Mouse (Mus musculus) gastrocnemius, postnatal 25 days (tissue): ENCODE data around the gene Ccdc134. TPM values are rescaled to one million over a fixed set of nuclear protein-coding genes. Genes with fewer than 3 reads are reported as not detected.
A peak's percentile ranks its signal among the peaks of the same experiment; 100 is the strongest.
"Not testable (repeated sequence)": the region's sequence is repeated elsewhere in the genome, so short reads cannot be mapped to it uniquely, and the experiment has no call there.

Experiments used
- DNase-seq: peaks from one replicate; pipeline ENCODE4 v3.0.0; 2022
- long read RNA-seq, 2 experiments: library from polyadenylated mRNA; stranded (forward); transcript quantifications; one replicate each; pipeline ENCODE4 v2.0.0; 2021
- total RNA-seq, 2 experiments: library from RNA; stranded (reverse); gene quantifications; 1 replicate in 1 of 2; 2 replicates in 1 of 2; pipeline ENCODE4 v1.2.3; 2021

Gene Ccdc134
- 10 to 100 TPM in 1 of 2 experiments, 1 to 10 TPM in 1; 8.0 to 16.5 TPM for total RNA-seq
- long read RNA-seq, experiment 1, transcript Ccdc134-201 (7 exons, 2,046 nt), result major isoform, 23 of 28 reads
- long read RNA-seq, experiment 1, partial matches to known transcripts, result 0 of 28 reads
- long read RNA-seq, experiment 1, other reads (novel, unspliced or antisense), result 4 of 28 reads
- long read RNA-seq, experiment 2, transcript Ccdc134-201 (7 exons, 2,046 nt), result major isoform, 9 of 13 reads
- long read RNA-seq, experiment 2, partial matches to known transcripts, result 1 of 13 reads
- long read RNA-seq, experiment 2, other reads (novel, unspliced or antisense), result 3 of 13 reads

GRCm38 (mm10) chr15:82127426-82128374, at the start of gene Ccdc134:
Ccdc134 (plus strand) TSS chr15:82127922.
- DNase-seq, result peak; percentile 97

DNA sequence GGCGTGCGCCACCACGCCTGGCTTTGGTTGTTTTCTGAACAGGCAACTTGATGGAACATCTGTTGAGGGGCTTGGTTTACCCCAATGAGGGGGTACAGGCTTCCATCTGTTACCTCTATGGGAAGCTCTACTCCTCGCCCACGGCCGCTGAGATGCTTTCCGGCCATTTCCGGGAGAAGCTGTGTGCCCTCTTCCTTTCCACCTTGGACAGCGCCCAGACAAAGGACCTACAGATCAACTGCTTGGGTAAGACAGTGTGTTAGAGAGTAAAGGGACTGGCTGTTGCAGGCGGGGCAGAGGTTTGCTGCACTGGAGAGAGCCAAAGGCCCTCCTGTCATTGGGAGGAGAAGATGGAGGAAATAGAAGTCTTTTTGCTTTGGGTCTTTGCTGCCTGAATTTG, 47.8 kb upstream of the Ccdc134 start:
- no peak for DNase-seq

DNA sequence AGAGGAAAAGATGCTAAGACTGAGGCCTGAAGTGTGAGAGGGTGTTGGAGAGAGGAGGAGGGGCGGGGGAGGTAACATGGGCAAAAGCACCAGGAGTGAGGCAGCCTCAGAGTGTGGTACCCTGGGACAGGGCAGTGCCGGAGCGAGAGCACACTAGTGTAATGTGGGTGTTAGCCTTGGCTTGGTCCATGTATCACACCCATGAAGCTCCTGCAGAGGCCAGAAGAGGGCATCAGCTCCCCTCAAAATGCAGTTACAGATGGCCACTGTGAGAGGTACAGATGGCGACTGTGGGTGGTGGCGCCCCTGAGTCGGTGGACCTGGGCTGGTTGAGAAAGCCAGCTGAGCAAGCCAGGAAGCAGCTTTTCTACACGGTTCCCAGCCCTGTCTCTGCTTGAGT, 46.6 kb upstream of the Ccdc134 start:
- peak; percentile 20 for DNase-seq

DNA sequence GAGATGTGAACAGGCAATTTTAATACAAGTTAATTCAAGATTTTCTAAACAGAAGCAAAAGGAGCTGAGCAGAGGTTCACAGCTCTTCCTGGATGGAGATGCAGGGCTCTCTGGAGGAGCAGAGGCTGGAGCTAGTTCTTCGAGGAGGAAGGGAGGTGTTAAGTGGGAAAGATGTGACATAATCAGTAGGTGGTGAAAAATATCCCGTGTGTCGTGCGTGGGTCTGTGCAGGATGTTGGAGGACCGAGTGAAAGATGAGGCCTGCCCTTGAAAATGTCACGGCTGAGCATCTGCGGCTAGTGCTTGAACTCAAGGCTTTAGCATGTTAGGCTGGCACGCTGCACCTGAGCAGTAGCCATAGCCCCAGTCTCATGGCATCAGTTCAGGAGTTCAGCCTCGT, 42.1 kb upstream of the Ccdc134 start:
- no peak for DNase-seq

DNA sequence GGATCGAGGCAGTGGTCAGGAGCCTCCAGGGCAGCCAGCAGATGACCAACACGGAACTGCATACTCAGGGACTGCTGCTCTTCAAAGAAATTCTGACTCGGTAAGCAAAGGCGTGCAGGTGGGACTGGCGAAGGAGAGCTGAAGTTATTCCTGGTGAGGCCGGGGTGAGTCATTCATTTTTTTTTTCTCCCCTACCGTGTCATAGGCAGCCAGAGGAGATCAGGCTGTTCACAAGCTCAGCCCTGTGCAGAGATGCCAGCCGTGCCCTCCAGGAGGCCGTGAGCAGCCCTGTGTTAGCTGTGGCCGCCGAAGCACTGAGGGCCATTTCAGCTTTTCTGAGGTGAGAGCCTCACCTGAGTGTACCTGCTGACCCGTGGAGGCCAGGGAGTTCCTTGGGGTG, 41.6 kb upstream of the Ccdc134 start:
- no peak for DNase-seq

DNA sequence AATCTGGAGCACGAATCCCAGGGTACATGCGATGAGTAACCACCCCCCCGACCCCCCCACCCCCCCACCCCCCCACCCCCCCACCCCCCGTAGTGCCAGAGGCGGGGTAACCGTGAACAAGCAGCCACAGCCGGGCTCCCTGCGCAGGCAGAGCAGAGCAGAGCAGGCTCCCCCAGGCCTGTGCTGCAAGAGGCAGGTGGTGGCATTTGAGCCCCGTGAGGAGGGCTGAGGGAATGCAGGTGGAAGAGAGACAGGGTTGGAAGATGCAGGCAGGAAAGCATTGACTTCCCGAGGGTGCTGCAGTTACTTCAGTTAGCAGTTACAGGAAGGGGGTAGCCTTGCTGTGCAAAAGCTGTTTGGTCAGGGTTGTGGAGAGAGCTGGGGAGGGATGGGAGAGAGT, 40.5 kb upstream of the Ccdc134 start:
- no peak for DNase-seq

DNA sequence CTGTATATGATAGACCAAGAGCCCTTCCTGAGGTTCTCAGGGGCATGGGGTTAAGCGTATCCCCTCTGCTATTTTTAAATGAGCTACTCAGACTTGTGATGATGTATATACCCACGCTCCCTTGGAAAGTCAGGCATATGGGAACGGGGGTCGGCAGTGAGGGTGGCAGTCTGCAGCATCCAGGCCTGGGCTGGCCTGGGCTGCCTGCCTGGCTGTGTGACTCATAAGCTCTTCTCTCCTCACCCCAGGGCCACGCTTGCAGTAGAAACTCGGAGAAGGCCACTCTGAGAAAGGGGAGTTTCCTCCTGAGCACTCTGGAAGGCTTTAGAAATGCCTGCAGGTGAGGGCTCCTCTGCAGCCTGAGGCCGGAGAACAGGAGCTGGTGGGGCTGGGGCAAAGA, 36.7 kb upstream of the Ccdc134 start:
- no peak for DNase-seq

GRCm38 (mm10) chr15:82106953-82107555, 20.7 kb upstream of the Ccdc134 start:
- no peak for DNase-seq

GRCm38 (mm10) chr15:82120544-82120943, 7.2 kb upstream of the Ccdc134 start:
- no peak for DNase-seq

DNA sequence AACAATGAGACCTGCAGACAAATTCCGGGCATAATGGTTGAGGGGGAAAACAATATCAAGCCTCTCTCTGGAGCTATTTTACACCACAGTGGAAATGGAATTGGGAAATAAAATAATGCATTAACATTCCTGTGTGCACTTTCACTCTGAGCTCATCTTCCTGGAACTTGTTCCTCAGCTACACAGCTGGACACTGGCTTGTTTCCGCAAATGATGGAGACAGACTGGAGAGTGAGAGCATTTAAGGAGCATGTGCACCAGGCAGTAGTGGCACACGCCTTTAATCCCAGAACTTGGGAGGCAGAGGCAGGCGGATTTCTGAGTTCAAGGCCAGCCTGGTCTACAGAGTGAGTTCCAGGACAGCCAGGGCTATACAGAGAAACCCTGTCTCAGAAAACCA, 1.0 kb upstream of the Ccdc134 start:
- DNase-seq, result not testable (repeated sequence)

DNA sequence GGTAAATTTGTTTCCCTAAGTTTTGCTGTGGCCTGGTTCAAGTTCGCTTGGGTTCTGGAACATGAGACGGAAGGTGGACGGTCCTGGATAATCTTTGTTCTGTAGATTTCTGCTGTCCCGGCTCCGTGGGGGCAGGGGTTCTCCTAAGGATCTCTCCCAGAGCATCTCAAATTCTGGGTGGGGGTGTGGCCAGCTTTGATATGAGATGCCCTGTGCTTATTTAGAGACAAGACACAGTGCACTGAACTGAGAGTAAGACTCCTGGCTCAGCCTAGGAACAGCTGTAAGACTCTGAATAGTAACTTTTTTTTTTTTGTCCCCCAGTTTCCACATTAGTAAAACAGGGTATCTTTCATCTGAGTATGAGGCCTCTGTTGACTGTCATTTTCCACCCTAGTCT, 676 bp downstream of the Ccdc134 start:
- DNase-seq, result no peak

DNA sequence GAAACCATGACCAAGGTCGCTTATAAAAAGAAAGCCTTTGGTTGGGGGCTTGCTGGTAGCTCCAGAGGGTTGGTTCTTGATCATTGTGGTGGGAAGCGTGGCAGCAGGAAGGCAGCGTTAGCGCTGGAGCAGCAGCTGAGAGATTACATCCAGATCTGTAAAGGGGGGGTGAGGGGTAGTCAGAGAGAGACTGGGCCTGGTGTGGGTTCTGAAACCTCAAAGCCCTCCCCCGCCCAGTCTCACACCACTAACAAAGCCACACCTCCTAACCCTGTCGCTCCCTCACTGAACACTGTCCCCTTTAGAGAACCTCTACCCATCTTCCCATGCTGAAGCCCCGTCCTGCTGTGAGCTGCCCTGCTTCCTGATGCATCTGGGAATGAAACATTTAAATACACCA, 2.9 kb downstream of the Ccdc134 start:
- DNase-seq, result no peak

GRCm38 (mm10) chr15:82135372-82135771, 7.7 kb downstream of the Ccdc134 start:
- DNase-seq, result peak; percentile 77

- peak; percentile 27 for DNase-seq
Measured at GRCm38 (mm10) chr15:82138565-82138964, 10.8 kb downstream of the Ccdc134 start.

DNA sequence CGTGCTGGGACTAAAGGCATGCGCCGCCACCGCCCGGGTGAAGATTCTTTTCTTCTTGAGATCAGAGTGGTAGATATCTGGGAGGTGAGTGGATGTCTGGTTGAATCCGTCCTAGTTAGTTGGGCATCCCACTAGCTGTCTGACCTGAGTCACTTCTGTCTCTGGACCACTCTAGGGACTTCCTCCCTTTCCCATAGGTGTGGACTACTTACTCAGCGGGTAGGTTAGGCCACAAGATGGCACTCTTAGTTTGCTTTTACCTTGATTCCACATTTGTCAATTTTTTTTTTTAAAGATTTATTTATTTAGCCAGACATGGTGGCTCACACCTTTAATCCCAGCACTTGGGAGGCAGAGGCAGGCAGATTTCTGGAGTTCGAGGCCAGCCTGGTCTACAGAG, 11.5 kb downstream of the Ccdc134 start:
- DNase-seq, result no peak

DNA sequence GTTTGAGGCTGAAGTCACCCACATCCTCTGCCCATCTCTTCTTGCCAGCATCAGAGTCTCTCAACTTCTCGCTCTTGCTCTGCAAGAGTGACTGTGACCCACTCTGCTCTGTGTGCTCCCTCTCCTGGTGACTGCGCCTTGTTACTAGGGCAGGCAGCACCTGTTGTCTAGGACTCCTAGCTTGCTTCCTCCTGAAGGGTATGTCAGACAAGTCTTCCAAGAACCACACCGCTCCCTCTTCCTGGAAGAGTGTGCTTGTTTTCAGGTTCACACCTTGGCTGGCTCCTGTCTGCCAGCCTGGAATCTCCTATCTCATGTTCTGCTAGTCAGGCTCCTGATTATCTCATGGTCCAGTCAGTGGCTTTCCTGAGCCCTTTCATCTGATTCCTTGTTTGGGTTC, 12.6 kb downstream of the Ccdc134 start:
- DNase-seq, result no peak

DNA sequence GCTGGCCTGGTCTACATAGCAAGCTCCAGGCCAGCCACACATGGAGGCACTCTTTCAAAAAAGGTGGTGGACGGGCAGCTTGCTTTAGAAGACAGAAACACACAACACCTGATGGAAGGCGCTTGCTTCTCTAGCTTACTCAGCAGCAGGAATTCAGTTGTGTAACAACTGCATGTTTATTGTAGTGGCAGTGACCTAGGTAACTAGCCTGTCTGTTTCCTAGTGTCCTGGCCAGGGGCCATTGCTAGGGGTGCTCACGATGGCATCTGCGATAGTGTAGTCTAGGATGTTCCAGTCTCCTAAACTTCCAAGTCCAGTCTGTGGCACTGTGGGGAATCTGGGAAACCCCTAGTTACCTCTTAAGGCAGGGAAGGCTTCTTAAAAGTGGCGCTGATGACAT, 16.4 kb downstream of the Ccdc134 start:
- DNase-seq, result no peak

- no peak for DNase-seq
Measured at GRCm38 (mm10) chr15:82145408-82145807, 17.7 kb downstream of the Ccdc134 start.

- DNase-seq, result no peak
Measured at GRCm38 (mm10) chr15:82145851-82146769, 18.4 kb downstream of the Ccdc134 start.

DNA sequence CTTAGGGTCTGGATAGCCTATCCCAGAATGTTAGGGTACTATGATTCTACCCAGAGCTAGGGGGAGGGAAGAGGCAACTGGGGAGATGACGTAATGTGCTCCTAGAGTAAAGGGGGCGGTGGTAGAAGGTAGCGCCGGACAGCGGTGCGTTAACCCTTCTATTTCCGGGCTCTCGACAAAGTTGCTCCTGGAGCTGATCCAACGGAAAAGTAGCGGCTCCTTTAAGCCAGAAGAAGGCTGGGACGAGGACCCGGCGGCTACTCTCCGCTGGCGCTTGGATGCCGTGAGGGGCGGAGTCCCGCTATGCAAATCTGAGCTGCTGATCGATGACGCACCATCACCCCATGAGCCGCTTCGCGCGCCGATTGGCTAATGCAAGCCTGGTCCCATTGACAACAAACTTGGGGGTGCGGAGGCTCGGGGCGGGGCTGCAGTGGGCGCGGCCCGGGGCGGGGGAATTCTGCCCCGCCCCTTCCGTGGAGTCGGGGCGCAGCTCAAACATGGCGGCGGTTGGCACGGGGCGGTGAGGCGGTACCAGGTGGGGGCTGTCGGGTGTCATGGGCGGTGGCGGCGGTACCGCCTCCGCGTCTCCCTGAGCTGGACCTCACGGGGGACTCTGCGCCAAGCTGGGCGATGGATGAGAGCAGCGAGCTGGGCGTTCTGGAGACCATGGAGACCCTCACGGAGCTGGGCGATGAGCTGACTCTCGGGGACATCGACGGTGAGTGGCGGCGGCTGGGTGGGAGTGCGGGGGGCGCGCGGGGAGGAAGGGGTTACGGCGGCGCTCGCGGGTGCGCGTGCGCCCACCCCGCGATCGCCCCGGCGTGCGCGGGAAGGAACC, 19.3 kb downstream of the Ccdc134 start, which contains the start of gene Srebf2:
Gene Srebf2 (plus strand): TSS at position 412 of the 841 bp plus-strand sequence.
- peak; percentile 99 for DNase-seq
